In the genomic region with DNA sequence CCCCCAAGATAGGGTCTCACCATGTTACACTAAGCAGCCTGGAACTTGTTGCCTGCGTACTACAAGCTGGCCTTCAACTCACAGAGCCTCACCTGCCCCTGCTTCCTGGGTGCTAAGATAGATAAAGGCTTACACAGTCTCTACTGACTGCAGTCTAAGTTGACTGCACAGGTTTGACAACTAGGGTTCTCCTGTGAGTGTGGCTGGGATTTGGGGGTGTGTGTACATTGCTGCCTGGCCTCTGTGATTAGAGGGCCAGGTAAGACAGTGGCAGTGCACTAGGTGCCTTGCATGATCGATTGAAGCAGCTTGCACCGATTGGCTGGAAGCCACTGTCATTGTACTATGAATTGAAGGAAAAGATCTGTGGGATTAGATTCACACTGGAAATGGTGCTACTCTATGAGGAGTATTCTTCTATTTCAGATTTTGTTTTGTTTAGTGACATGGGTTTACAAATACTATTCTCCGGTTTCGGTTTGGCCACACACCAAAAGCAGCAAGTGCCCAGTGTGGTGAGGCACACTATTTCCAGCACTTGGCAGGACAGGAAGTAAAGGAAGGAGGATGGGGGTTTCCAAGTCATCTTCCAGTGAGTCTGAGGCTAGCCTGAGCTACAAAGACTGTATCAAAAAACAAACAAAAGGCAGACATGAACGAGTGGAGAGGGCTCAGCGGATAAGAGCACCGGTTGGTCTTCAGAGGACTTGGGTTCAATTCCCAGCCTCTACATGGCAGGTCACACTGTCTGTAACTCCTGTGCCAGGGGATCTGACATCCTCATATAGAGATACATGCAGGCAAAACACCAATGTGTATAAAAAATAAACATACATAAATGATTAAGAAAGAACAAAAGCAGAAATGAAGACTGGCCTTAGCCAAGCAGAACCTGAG, we compare ENCODE assay signal across 8 mouse cellular contexts. TPM values are rescaled to one million over a fixed set of nuclear protein-coding genes. Genes with fewer than 3 reads are reported as not detected.
DNase-seq lines count a peak whose midpoint lies in the region; ATAC-seq lines count a peak whose summit lies in the region.

No protein-coding gene starts in this region.

- peak overlapping the region; percentile 54 for H3K4me2 ChIP-seq in hindbrain, embryonic 15.5 days

- H3K4me1 ChIP-seq in hindbrain, embryonic 15.5 days (replicated peaks) = peaks cover 44% of the 10 kb centered on the region

- H3K4me3 ChIP-seq in hindbrain, embryonic 15.5 days = peak overlapping the region; percentile 73

- H3K9ac ChIP-seq in hindbrain, embryonic 15.5 days = peak overlapping the region; percentile 53

- DNase-seq in kidney, adult 11 months = peak; percentile 25
- DNase-seq in kidney, postnatal 14 days = no peak
- peak; percentile 48 for DNase-seq in cerebellum, adult 9-11 months
- peak; percentile 54 for DNase-seq in lung, postnatal 14 days
- DNase-seq in urinary bladder, postnatal 25 days (ENCODE audit: low spot score) = no peak
- DNase-seq in urinary bladder, adult 2 months (ENCODE audit: low spot score) = no peak
- DNase-seq in testis, postnatal 10 days (ENCODE audit: low spot score) = no peak

- H3K27ac ChIP-seq in hindbrain, embryonic 15.5 days (replicated peaks) = peak overlapping the region; percentile 83

- H3K36me3 ChIP-seq in hindbrain, embryonic 15.5 days = no peaks in the 10 kb centered on the region

- peak; percentile 62 for ATAC-seq in hindbrain, embryonic 15.5 days (ENCODE audit: low FRiP score, low read depth)

- H3K27me3 ChIP-seq in hindbrain, embryonic 15.5 days = no peaks in the 10 kb centered on the region

- no peaks in the 10 kb centered on the region for H3K9me3 ChIP-seq in hindbrain, embryonic 15.5 days

- 55% methylated on average over 8 of the region's 8 CpGs for WGBS in hindbrain, embryonic 15.5 days

RNA-seq across cellular contexts. Expression of gene Oaz2, which starts 7.9 kb away (rescaled TPM):
- 404 and 429 TPM in 2 replicates for polyA plus RNA-seq in hindbrain, embryonic 15.5 days (2015; fragmentation: Nextera tagmentation; extraction: Ambion mirVana)
- polyA plus RNA-seq in urinary bladder, adult 2 months (2012; rRNA removed) = 162 and 173 TPM in 2 replicates

RNA-seq across cellular contexts. Expression of gene Rbpms2, which starts 46.3 kb away (rescaled TPM):
- 4.1 and 4.9 TPM in 2 replicates for polyA plus RNA-seq in hindbrain, embryonic 15.5 days (2015; fragmentation: Nextera tagmentation; extraction: Ambion mirVana)
- 142 and 175 TPM in 2 replicates for polyA plus RNA-seq in urinary bladder, adult 2 months (2012; rRNA removed)

Comparison
In these comparisons a context has a peak if more than half of its experiments do, and no peak if none do; other contexts are left out.
1. DNase-seq: peak in kidney, adult 11 months (single experiment), cerebellum, adult 9-11 months (single experiment) and lung, postnatal 14 days (single experiment); none in kidney, postnatal 14 days (single experiment), urinary bladder, postnatal 25 days (single experiment), urinary bladder, adult 2 months (single experiment) and testis, postnatal 10 days (single experiment).
2. RNA of gene Rbpms2, which starts 46.3 kb away (polyA plus RNA-seq): 142 to 175 TPM in urinary bladder, adult 2 months; 4.1 to 4.9 TPM in hindbrain, embryonic 15.5 days; every median in the first group is over 10 times any median in the second.